Mouse (Mus musculus): ENCODE data around the gene Gm136.

- TF ChIP-seq MAFK (IDR thresholded peaks at IDR 0.05; ENCODE audit: insufficient replicate concordance, low read length) (no peak), POLR2A (IDR thresholded peaks at IDR 0.05; ENCODE audit: low read depth, low read length) (no peak), CTCF (conservative IDR thresholded peaks at IDR 0.05 in 1 of 2, IDR thresholded peaks at IDR 0.05 in 1 of 2; ENCODE audit: low read depth in 2 of 2, low read length in 2 of 2) (peak in 1 of 2 experiments; percentile 5; a peak in 1 of 4 replicates), JUND (conservative IDR thresholded peaks at IDR 0.05; ENCODE audit: low read depth, low read length) (no peak), HCFC1 (IDR thresholded peaks at IDR 0.05; ENCODE audit: low read depth, low read length) (no peak), TCF12 (IDR thresholded peaks at IDR 0.05; ENCODE audit: low read depth, low read length) (no peak), MEF2A (IDR thresholded peaks at IDR 0.05; ENCODE audit: borderline replicate concordance, low read depth, low read length) (no peak), SMC3 (IDR thresholded peaks at IDR 0.05; ENCODE audit: low read depth, low read length) (no peak), MXI1 (IDR thresholded peaks at IDR 0.05; ENCODE audit: low read depth, low read length) (no peak), EP300 (IDR thresholded peaks at IDR 0.05; ENCODE audit: low read length) (no peak)
These were observed 35.8 kb downstream of the Gm136 start for GRCm38 (mm10) chr4:34720127-34720895.

Measured in CH12.LX (cell line).